Mouse (Mus musculus): ENCODE results near the gene Arhgap21. TPM values are rescaled to one million over a fixed set of nuclear protein-coding genes. Genes with fewer than 3 reads are reported as not detected.

Arhgap21 gene
- polyA plus RNA-seq, 1 experiment from 2014 or later, result 56.9 TPM

- WGBS, result 78% methylated on average over 2 of the region's 2 CpGs
- Histone ChIP-seq H3K4me3 (ENCODE audit: low read depth, low read length) (no peak overlapping the region), H3K27me3 (ENCODE audit: control insufficient read depth, insufficient read depth, low read length) (no peaks in the 10 kb centered on the region), H3K9ac (ENCODE audit: low read length) (no peak overlapping the region), H3K27ac (ENCODE audit: low read depth, low read length) (no peak overlapping the region), H3K36me3 (ENCODE audit: control insufficient read depth, insufficient read depth, low read length) (no peaks in the 10 kb centered on the region), H3K4me2 (no peak overlapping the region), H3K4me1 (ENCODE audit: control insufficient read depth, insufficient read depth, low read length) (no peaks in the 10 kb centered on the region), H3K9me3 (ENCODE audit: control insufficient read depth, low read length) (no peaks in the 10 kb centered on the region)
- ATAC-seq (ENCODE audit: low FRiP score), result no peak
- DNase-seq (ENCODE audit: low spot score, missing footprints), result no peak
Measured at GRCm38 (mm10) chr2:20813986-20814385, 154.7 kb downstream of the Arhgap21 start.

- WGBS, result 88% methylated on average over 8 of the region's 8 CpGs
- Histone ChIP-seq H3K27me3 (ENCODE audit: control insufficient read depth, insufficient read depth, low read length) (no peaks in the 10 kb centered on the region), H3K9ac (ENCODE audit: low read length) (no peak overlapping the region), H3K27ac (ENCODE audit: low read depth, low read length) (no peak overlapping the region), H3K36me3 (ENCODE audit: control insufficient read depth, insufficient read depth, low read length) (no peaks in the 10 kb centered on the region), H3K9me3 (ENCODE audit: control insufficient read depth, low read length) (no peaks in the 10 kb centered on the region), H3K4me3 (ENCODE audit: low read depth, low read length) (no peak overlapping the region), H3K4me2 (no peak overlapping the region), H3K4me1 (ENCODE audit: control insufficient read depth, insufficient read depth, low read length) (no peaks in the 10 kb centered on the region)
- DNase-seq (ENCODE audit: low spot score, missing footprints) (no peak), ATAC-seq (ENCODE audit: low FRiP score) (no peak)
Measured at GRCm38 (mm10) chr2:20811506-20811905, 157.2 kb downstream of the Arhgap21 start.

GRCm38 (mm10) chr2:20801236-20801890, 167.3 kb downstream of the Arhgap21 start:
- no peaks in the 10 kb centered on the region for H3K4me1 ChIP-seq (ENCODE audit: control insufficient read depth, insufficient read depth, low read length)
- H3K27me3 ChIP-seq (ENCODE audit: control insufficient read depth, insufficient read depth, low read length), result no peaks in the 10 kb centered on the region
- no peaks in the 10 kb centered on the region for H3K36me3 ChIP-seq (ENCODE audit: control insufficient read depth, insufficient read depth, low read length)
- DNase-seq (ENCODE audit: low spot score, missing footprints) (no peak), ATAC-seq (ENCODE audit: low FRiP score) (no peak)
- no peak overlapping the region for H3K4me2 ChIP-seq
- H3K9me3 ChIP-seq (ENCODE audit: control insufficient read depth, low read length), result no peaks in the 10 kb centered on the region
- H3K27ac ChIP-seq (ENCODE audit: low read depth, low read length), result no peak overlapping the region
- WGBS, result 58% methylated on average over 8 of the region's 8 CpGs
- H3K4me3 ChIP-seq (ENCODE audit: low read depth, low read length), result no peak overlapping the region
- H3K9ac ChIP-seq (ENCODE audit: low read length), result no peak overlapping the region

Other genes with a start within 250 kb of the Arhgap21 start
- 0.98 and 1.1 TPM in 2 replicates for gene Enkur, start 236.5 kb upstream of the Arhgap21 start, polyA plus RNA-seq (2014; fragmentation: Nextera tagmentation; extraction: Ambion mirVana)
- gene Thnsl1, start 236.8 kb upstream of the Arhgap21 start, polyA plus RNA-seq (2014; fragmentation: Nextera tagmentation; extraction: Ambion mirVana), result 19.2 and 20.1 TPM in 2 replicates